Mouse (Mus musculus) G1E (cell line): ENCODE data around the gene Ywhag. TPM values are rescaled to one million over a fixed set of nuclear protein-coding genes. Genes with fewer than 3 reads are reported as not detected.

ENCODE experiments used
- ATAC-seq: 2 replicates; pipeline ENCODE4 v1.8.0; 2016; ENCODE audit warnings: mild to moderate bottlenecking; ENCODE audit not compliant: insufficient number of reproducible peaks, poor library complexity, low FRiP score, severe bottlenecking; ENCODE audit errors: extremely low read depth
- DNase-seq: peaks from one replicate; pipeline ENCODE4 v3.0.0; 2012; ENCODE audit warnings: low spot score
- H3K27me3 ChIP-seq: 2 replicates; pipeline ENCODE4 v1.6.1; 2012; ENCODE audit warnings: mild to moderate bottlenecking, low read length, inconsistent platforms; ENCODE audit not compliant: insufficient read depth
- H3K36me3 ChIP-seq: replicated peaks from 2 replicates; pipeline ENCODE3; 2012; ENCODE audit warnings: mild to moderate bottlenecking, inconsistent platforms
- H3K4me1 ChIP-seq: 2 replicates; pipeline ENCODE4 v1.6.1; 2012; ENCODE audit warnings: low read depth, low read length, inconsistent platforms, mixed read lengths; ENCODE audit not compliant: insufficient read depth
- H3K4me3 ChIP-seq: 2 replicates; pipeline ENCODE4 v1.5.1; 2012; ENCODE audit warnings: low read depth, mild to moderate bottlenecking, inconsistent platforms, low read length, moderate library complexity, mixed read lengths
- H3K9me3 ChIP-seq: replicated peaks from 2 replicates; pipeline ENCODE4 v1.6.1; 2012; ENCODE audit warnings: inconsistent platforms
- CTCF ChIP-seq: IDR thresholded peaks from 2 replicates; pipeline ENCODE4 v1.5.1; 2012; ENCODE audit warnings: low read depth, low read length, inconsistent platforms, mixed read lengths
- GATA1 ChIP-seq: IDR thresholded peaks from 2 replicates; pipeline ENCODE4 v1.6.1; 2012; ENCODE audit warnings: borderline replicate concordance, low read length, inconsistent platforms, mixed read lengths
- GATA2 ChIP-seq: IDR thresholded peaks from 2 replicates; pipeline ENCODE4 v1.6.1; 2012; ENCODE audit warnings: low read depth, low read length, inconsistent platforms, borderline replicate concordance
- POLR2AphosphoS5 ChIP-seq: IDR thresholded peaks from 2 replicates; pipeline ENCODE4 v1.6.1; 2012; ENCODE audit warnings: low read depth, low read length, inconsistent platforms; ENCODE audit not compliant: insufficient replicate concordance
- TAL1 ChIP-seq: conservative IDR thresholded peaks from 2 replicates; pipeline ENCODE4 v1.6.1; 2012; ENCODE audit warnings: low read depth, low read length, inconsistent platforms, mixed read lengths
- polyA plus RNA-seq: library from polyadenylated mRNA; stranded (reverse); fragments of >175 nt; gene quantifications from 2 replicates; pipeline ENCODE4 v1.2.3, GENCODE M21; 2012
- total RNA-seq, 2 experiments: library from RNA; stranded (forward) in 1 of 2; stranded (reverse) in 1 of 2; fragments of 200-1000 nt in 1 of 2; fragments of >200 nt in 1 of 2; fragmentation: Nextera tagmentation in 1 of 2; gene quantifications; 2 replicates each; pipeline ENCODE4 v1.2.3; 2014 to 2017

The Ywhag gene
- total and polyA plus RNA-seq, 3 experiments = 99.8 to 281 (median 168) TPM

DNA sequence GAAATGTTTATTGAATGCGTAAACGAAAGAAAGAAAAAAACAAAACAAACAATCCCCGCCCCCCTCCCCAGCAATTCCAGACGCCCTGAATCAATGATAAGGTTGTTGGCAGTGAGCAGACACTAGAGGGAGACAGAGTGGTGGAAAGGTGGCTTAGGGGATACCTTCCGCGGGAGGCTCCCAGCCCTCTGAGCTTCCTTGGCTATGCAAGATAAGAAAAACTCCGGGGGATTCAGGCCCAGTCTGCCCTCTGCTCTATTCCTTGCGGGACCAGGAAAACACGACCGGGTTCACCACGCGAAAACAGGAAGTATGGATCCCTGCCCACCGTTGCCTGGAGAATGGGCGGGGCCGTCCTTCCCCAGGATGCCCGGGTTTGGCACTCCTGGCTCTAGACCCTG is 56.6 kb downstream of the Ywhag start:
- H3K27me3 ChIP-seq = peaks cover 14% of the 10 kb centered on the region
- ATAC-seq = no peak
- H3K9me3 ChIP-seq = no peaks in the 10 kb centered on the region
- H3K36me3 ChIP-seq = no peaks in the 10 kb centered on the region
- DNase-seq = peak; percentile 38
- TF ChIP-seq POLR2AphosphoS5 (no peak), GATA2 (no peak), CTCF (no peak), TAL1 (no peak), GATA1 (no peak)
- H3K4me1 ChIP-seq = peaks cover 6% of the 10 kb centered on the region
- H3K4me3 ChIP-seq = peak overlapping the region; percentile 54; the same call in 1 of the 2 replicates

DNA sequence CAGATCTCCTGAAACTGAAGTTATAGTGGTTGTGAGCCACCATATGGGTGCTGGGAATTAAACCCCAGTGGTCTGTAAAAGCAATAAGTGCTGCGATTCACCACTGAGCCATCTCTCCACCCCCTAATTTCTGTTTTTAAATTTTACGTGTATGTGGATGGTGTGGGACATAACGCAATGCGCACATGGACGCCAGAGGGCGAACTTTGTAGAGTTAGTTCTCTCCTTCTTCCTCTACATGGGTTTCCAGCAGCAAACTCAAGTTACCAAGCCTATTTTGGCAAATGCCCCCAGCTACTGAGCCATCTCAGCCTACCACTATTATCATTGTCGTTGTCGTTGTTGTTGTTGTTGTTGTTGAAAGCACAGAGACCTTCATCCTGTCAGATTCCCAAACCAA is 57.2 kb downstream of the Ywhag start:
- DNase-seq = no peak
- no peak for TF ChIP-seq TAL1
- peak; percentile 27; the same call in 1 of the 2 replicates for TF ChIP-seq CTCF
- Histone ChIP-seq H3K4me3 (no peak overlapping the region), H3K36me3 (no peaks in the 10 kb centered on the region), H3K27me3 (peaks cover 13% of the 10 kb centered on the region), H3K9me3 (no peaks in the 10 kb centered on the region), H3K4me1 (peaks cover 6% of the 10 kb centered on the region)
- ATAC-seq = no peak

DNA sequence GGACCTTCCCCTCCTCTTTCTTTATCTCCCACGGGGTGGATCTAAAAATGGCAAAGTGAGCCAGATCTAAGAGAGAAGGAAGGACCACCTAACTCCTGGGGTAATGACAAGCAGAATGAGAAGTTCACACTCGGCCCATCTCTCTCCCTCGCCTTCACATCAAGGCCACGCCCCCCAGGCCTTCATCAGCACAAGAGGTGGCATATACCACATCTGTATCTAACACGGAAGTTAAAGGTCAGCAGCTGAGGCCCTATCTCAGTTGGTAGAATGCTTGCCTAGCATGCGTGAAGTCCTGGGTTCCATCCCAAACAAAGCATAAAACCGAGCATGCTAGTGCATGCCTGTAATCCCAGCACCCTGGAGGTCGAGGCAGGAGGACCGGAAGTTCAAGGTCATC is 60.7 kb downstream of the Ywhag start:
- ATAC-seq = no peak
- Histone ChIP-seq H3K4me1 (peaks cover 6% of the 10 kb centered on the region), H3K36me3 (no peaks in the 10 kb centered on the region), H3K9me3 (0 out of 2 replicates have a peak, but pooled peaks cover 2% of the 10 kb centered on the region), H3K27me3 (peaks cover 8% of the 10 kb centered on the region; the same call in 1 of the 2 replicates), H3K4me3 (no peak overlapping the region)
- DNase-seq = no peak
- TF ChIP-seq GATA1 (no peak), TAL1 (no peak), POLR2AphosphoS5 (no peak), GATA2 (no peak), CTCF (no peak)

DNA sequence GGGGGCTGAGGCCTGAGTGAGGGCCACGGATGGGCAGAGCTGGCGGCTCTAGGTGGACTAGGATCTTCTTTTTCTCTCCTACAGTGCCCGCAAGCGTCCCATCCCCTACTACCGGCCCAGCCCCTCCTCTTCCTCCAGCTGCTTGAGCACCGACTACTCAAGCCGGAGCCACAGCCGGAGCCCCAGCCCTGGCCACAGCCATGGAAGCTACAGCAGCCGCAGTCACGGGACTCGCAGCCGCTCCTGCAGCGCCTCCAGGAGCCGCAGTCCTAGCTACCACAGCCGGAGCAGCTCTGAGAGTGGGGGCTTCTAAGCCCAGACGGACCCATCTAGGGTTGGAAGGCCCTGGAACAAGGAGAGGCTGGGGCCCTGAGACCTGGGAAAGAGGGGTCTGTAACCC is 61.4 kb downstream of the Ywhag start:
- ATAC-seq = no peak
- no peak overlapping the region for H3K4me3 ChIP-seq
- H3K4me1 ChIP-seq = peaks cover 5% of the 10 kb centered on the region
- no peaks in the 10 kb centered on the region for H3K36me3 ChIP-seq
- H3K27me3 ChIP-seq = peaks cover 8% of the 10 kb centered on the region; the same call in 1 of the 2 replicates
- peaks cover 10% of the 10 kb centered on the region; the same call in 1 of the 2 replicates for H3K9me3 ChIP-seq
- TF ChIP-seq GATA1 (no peak), POLR2AphosphoS5 (no peak), GATA2 (no peak), CTCF (no peak), TAL1 (no peak)
- DNase-seq = no peak

DNA sequence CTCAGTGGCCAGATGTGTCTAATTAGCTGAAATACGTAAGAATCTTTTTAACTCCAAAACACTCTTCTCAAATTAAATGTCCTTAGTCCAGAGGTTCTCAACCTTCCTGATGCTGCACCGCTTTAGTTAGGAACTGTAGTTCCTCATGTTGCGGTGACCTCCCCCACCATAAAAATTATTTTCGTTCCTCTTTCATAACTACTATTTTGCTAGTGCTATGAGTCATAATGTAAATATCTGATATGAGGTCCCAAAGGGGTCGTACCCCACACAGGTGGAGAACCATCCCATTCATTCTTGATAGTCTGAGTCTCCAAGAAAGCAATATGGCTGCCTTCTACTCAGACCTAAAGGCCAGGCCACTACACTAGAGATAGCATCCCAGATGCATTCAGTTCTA is 63.9 kb downstream of the Ywhag start:
- DNase-seq (no peak), ATAC-seq (no peak)
- Histone ChIP-seq H3K4me1 (no peaks in the 10 kb centered on the region), H3K4me3 (no peak overlapping the region), H3K36me3 (no peaks in the 10 kb centered on the region), H3K27me3 (peaks cover 15% of the 10 kb centered on the region; the same call in 1 of the 2 replicates), H3K9me3 (peaks cover 11% of the 10 kb centered on the region; the same call in 1 of the 2 replicates)
- TF ChIP-seq POLR2AphosphoS5 (no peak), TAL1 (no peak), GATA1 (no peak)

DNA sequence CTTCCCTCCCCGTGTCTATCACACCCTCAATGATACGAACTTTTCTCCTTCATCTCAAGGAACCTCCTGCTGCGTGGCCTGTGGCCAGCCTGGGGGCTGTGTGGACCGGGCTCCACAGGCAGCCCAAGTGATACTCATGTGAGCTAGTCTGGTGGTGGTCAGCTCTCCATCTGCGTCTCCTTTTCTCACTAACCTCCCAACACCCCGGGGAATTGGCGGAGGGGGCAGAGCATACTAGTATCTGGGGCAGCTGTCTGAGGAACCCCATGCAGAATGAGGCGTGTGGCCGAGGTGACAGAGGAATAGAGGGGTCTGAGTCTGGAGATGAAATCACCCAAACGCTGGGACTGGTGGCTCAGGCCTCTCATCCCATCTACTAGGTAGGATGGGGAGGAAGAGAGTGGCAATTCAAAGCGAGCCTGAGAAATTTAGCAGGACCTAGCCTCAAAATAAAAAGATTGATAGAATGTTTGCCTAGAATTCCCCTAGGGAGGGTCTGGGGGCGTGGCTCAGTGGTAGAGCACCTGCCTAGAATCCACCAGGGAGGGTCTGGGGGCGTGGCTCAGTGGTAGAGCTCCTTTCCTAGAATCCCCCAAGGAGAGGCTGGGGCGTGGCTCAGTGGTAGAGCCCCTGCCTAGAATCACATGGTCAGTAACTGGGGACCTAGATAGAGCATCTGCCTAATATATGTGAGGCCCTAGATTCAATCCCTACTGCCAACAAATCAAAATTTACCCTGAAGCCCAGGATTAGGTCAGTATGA is 64.6 kb downstream of the Ywhag start:
- Histone ChIP-seq H3K9me3 (peaks cover 11% of the 10 kb centered on the region; the same call in 1 of the 2 replicates), H3K4me3 (no peak overlapping the region), H3K27me3 (peaks cover 15% of the 10 kb centered on the region; the same call in 1 of the 2 replicates), H3K36me3 (no peaks in the 10 kb centered on the region), H3K4me1 (no peaks in the 10 kb centered on the region)
- ATAC-seq (no peak), DNase-seq (no peak)
- TF ChIP-seq GATA2 (no peak), POLR2AphosphoS5 (no peak), CTCF (no peak), GATA1 (no peak), TAL1 (no peak)
